Mouse (Mus musculus) testis, adult 2 months (tissue): Measurements from ENCODE around the gene Gm49387. TPM values are rescaled to one million over a fixed set of nuclear protein-coding genes. Genes with fewer than 3 reads are reported as not detected.
A peak's percentile ranks its signal among the peaks of the same experiment; 100 is the strongest.

Source experiments
- H3K27ac ChIP-seq: fragments of 200-500 bp; 2 replicates; pipeline ENCODE4 v1.5.1; 2012; ENCODE audit warnings: low read depth, low read length; ENCODE audit not compliant: control insufficient read depth, insufficient read depth
- H3K27me3 ChIP-seq: fragments of 200-500 bp; 2 replicates; pipeline ENCODE4 v1.6.1; 2012; ENCODE audit warnings: mild to moderate bottlenecking, low read length, moderate library complexity; ENCODE audit not compliant: control insufficient read depth, insufficient read depth
- H3K36me3 ChIP-seq: fragments of 200-500 bp; 2 replicates; pipeline ENCODE4 v1.6.1; 2012; ENCODE audit warnings: mild to moderate bottlenecking, low read length; ENCODE audit not compliant: control insufficient read depth, insufficient read depth
- H3K4me1 ChIP-seq: fragments of 200-500 bp; 2 replicates; pipeline ENCODE4 v1.6.1; 2012; ENCODE audit warnings: low read length; ENCODE audit not compliant: control insufficient read depth, insufficient read depth
- H3K4me3 ChIP-seq: fragments of 200-500 bp; 2 replicates; pipeline ENCODE4 v1.5.1; 2012; ENCODE audit warnings: low read depth, mild to moderate bottlenecking, low read length, moderate library complexity, mixed read lengths; ENCODE audit not compliant: control insufficient read depth
- CTCF ChIP-seq: fragments of 200-500 bp; IDR thresholded peaks from 2 replicates; pipeline ENCODE4 v1.5.1; 2012; ENCODE audit warnings: low read depth, mild to moderate bottlenecking, inconsistent platforms, low read length, moderate library complexity; ENCODE audit not compliant: control insufficient read depth, insufficient read depth, insufficient replicate concordance
- POLR2A ChIP-seq: fragments of 200-500 bp; IDR thresholded peaks from 2 replicates; pipeline ENCODE4 v1.6.1; 2012; ENCODE audit warnings: low read depth, mild to moderate bottlenecking, inconsistent platforms, low read length, moderate library complexity; ENCODE audit not compliant: control insufficient read depth
- polyA plus RNA-seq: library from polyadenylated mRNA; depleted of rRNA; stranded (reverse); fragments of >200 nt; gene quantifications from 2 replicates; pipeline ENCODE4 v1.2.3, GENCODE M21; 2012; rRNA removed

Gene Gm49387
- 0.76 and 1.2 TPM in 2 replicates for polyA plus RNA-seq

- Histone ChIP-seq H3K4me1 (peaks cover 2% of the 10 kb centered on the region; the same call in 1 of the 2 replicates), H3K4me3 (peak within 1 kb of the TSS; percentile 95), H3K27me3 (no peaks in the 10 kb centered on the region), H3K36me3 (no peaks in the 10 kb centered on the region), H3K27ac (peak within 1 kb of the TSS; percentile 88)
- TF ChIP-seq POLR2A (no peak; the same call in 1 of the 2 replicates), CTCF (no peak)
Measured at GRCm38 (mm10) chr14:31640346-31640889, at the start of gene Gm49387. Gene Gm49387, minus strand, starts transcription at chr14:31640878.

DNA sequence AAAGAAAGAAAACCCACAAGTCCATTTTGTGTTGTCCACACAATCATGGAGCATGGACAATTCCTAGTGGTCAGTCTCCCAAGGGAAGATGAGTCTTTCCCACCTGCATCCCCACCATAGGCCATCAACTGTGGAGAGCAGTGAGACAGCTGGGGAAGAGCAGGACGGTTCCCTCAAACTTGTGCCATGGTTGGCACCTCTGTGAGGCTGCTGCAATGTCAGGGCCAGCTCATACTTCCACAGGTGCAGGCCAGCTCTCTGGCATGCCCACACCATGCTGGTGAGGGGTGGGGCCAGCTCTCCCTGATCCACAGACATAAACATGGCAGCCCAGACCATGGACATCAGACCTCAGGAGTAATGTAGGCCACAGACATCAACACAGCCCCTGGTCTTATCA is 45.6 kb upstream of the Gm49387 start:
- Histone ChIP-seq H3K4me1 (no peaks in the 10 kb centered on the region), H3K27ac (no peak overlapping the region), H3K36me3 (no peaks in the 10 kb centered on the region), H3K4me3 (no peak overlapping the region), H3K27me3 (no peaks in the 10 kb centered on the region)
- TF ChIP-seq POLR2A, result no peak
- no peak for TF ChIP-seq CTCF

- TF ChIP-seq POLR2A (no peak), CTCF (no peak)
- Histone ChIP-seq H3K4me3 (no peak overlapping the region), H3K27ac (no peak overlapping the region), H3K4me1 (no peaks in the 10 kb centered on the region), H3K36me3 (no peaks in the 10 kb centered on the region), H3K27me3 (no peaks in the 10 kb centered on the region)
Measured at GRCm38 (mm10) chr14:31685680-31686079, 45.0 kb upstream of the Gm49387 start.

GRCm38 (mm10) chr14:31684343-31685040 is 43.8 kb upstream of the Gm49387 start:
- Histone ChIP-seq H3K36me3 (no peaks in the 10 kb centered on the region), H3K4me1 (no peaks in the 10 kb centered on the region), H3K4me3 (no peak overlapping the region), H3K27me3 (no peaks in the 10 kb centered on the region), H3K27ac (no peak overlapping the region)
- TF ChIP-seq CTCF (no peak), POLR2A (no peak)

- H3K4me1 ChIP-seq, result no peaks in the 10 kb centered on the region
- no peak for TF ChIP-seq CTCF
- no peak for TF ChIP-seq POLR2A
- no peaks in the 10 kb centered on the region for H3K27me3 ChIP-seq
- H3K4me3 ChIP-seq, result no peak overlapping the region
- no peak overlapping the region for H3K27ac ChIP-seq
- no peaks in the 10 kb centered on the region for H3K36me3 ChIP-seq
Measured at GRCm38 (mm10) chr14:31683610-31684009, 42.9 kb upstream of the Gm49387 start.

GRCm38 (mm10) chr14:31681931-31682555 is 41.4 kb upstream of the Gm49387 start:
- Histone ChIP-seq H3K27ac (no peak overlapping the region), H3K4me3 (no peak overlapping the region), H3K27me3 (no peaks in the 10 kb centered on the region), H3K4me1 (no peaks in the 10 kb centered on the region), H3K36me3 (no peaks in the 10 kb centered on the region)
- TF ChIP-seq POLR2A, result no peak
- no peak for TF ChIP-seq CTCF

GRCm38 (mm10) chr14:31681291-31681690 is 40.6 kb upstream of the Gm49387 start:
- no peak for TF ChIP-seq POLR2A
- no peak for TF ChIP-seq CTCF
- no peak overlapping the region for H3K27ac ChIP-seq
- H3K36me3 ChIP-seq, result no peaks in the 10 kb centered on the region
- no peak overlapping the region for H3K4me3 ChIP-seq
- H3K27me3 ChIP-seq, result no peaks in the 10 kb centered on the region
- H3K4me1 ChIP-seq, result no peaks in the 10 kb centered on the region

DNA sequence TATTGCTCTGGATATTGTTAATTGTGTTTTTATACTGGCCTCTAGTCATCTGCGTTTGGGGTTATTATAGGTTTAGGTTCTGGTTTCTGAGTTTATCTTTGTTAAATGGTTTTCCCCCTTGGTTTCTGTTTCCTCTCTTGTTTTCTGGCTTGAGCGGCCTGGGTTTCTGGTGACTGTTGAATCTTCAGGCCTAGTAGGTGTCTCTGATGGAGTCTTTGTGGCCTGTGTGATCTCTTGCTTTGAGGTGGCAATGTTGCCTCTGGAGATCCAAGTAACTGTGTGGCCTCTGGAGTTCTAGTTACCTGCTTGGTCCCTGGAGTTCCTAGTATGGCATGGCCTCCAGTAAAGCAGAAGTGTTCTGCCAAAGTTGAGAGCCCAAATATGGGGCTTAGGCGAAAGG is 40.0 kb upstream of the Gm49387 start:
- H3K27me3 ChIP-seq, result no peaks in the 10 kb centered on the region
- no peak for TF ChIP-seq CTCF
- TF ChIP-seq POLR2A, result no peak
- no peak overlapping the region for H3K27ac ChIP-seq

More for the DNA sequence above, 40.0 kb upstream of the Gm49387 start:
- Histone ChIP-seq H3K4me1 (no peaks in the 10 kb centered on the region), H3K36me3 (no peaks in the 10 kb centered on the region), H3K4me3 (no peak overlapping the region)
